Mouse (Mus musculus): ENCODE data around the gene Rasl11a. TPM values are rescaled to one million over a fixed set of nuclear protein-coding genes. Genes with fewer than 3 reads are reported as not detected.

The Rasl11a gene
- polyA plus RNA-seq, 1 experiment from 2014 or later: 12.5 TPM

Other genes with a start within 250 kb of the Rasl11a start
- 11.9 and 13.8 TPM in 2 replicates for gene Usp12, start 50.1 kb upstream of the Rasl11a start, polyA plus RNA-seq (2015; fragmentation: Nextera tagmentation; extraction: Ambion mirVana)
- gene Rpl21, start 12.2 kb upstream of the Rasl11a start, polyA plus RNA-seq (2015; fragmentation: Nextera tagmentation; extraction: Ambion mirVana): 371 and 386 TPM in 2 replicates
- gene Gtf3a, start 103.6 kb downstream of the Rasl11a start, polyA plus RNA-seq (2015; fragmentation: Nextera tagmentation; extraction: Ambion mirVana): 98.2 and 99.9 TPM in 2 replicates
- gene Mtif3, start 118.7 kb downstream of the Rasl11a start, polyA plus RNA-seq (2015; fragmentation: Nextera tagmentation; extraction: Ambion mirVana): 25.9 and 30.6 TPM in 2 replicates
- gene Lnx2, start 231.5 kb downstream of the Rasl11a start, polyA plus RNA-seq (2015; fragmentation: Nextera tagmentation; extraction: Ambion mirVana): 4.1 and 4.4 TPM in 2 replicates
- gene Polr1d, start 232.0 kb downstream of the Rasl11a start, polyA plus RNA-seq (2015; fragmentation: Nextera tagmentation; extraction: Ambion mirVana): 101 and 103 TPM in 2 replicates

All from midbrain, embryonic 13.5 days (tissue).